Mouse (Mus musculus): ENCODE data around the gene Pef1.

GRCm38 (mm10) chr4:130066816-130067215 lies 35.5 kb upstream of the Pef1 start:
- TF ChIP-seq CTCF (IDR thresholded peaks at IDR 0.05; ENCODE audit: low read depth, low read length) (peak; percentile 76), POLR2A (IDR thresholded peaks at IDR 0.05; ENCODE audit: extremely low read depth, insufficient read depth, low read length) (no peak)

Data from liver, adult 2 months (tissue).